Mouse (Mus musculus): Measurements from ENCODE around the gene Pbx1.

GRCm38 (mm10) chr1:168344918-168345317 lies 87.2 kb downstream of the Pbx1 start:
- TF ChIP-seq CTCF (IDR thresholded peaks at IDR 0.05; ENCODE audit: low read depth) (no peak), EP300 (IDR thresholded peaks at IDR 0.05; ENCODE audit: low read depth) (no peak)
